Mouse (Mus musculus): ENCODE data around the gene Itprid1.

Itprid1 gene
- long read RNA-seq, experiment 1 = 0 reads
- long read RNA-seq, experiment 2 = 0 reads

GRCm38 (mm10) chr6:55836650-55837320 is at the start of gene Itprid1:
Gene Itprid1 (plus strand): TSS chr6:55836895.
- intact Hi-C loops (cut with DNase I) = no loop called here

GRCm38 (mm10) chr6:55789557-55789956 is 47.1 kb upstream of the Itprid1 start:
- intact Hi-C loops (cut with DNase I) = no loop called here

- intact Hi-C loops (cut with DNase I) = no loop called here
These were observed 44.7 kb upstream of the Itprid1 start for GRCm38 (mm10) chr6:55791852-55792496.

GRCm38 (mm10) chr6:55792536-55792935 is 44.2 kb upstream of the Itprid1 start:
- intact Hi-C loops (cut with DNase I) = no loop called here

- intact Hi-C loops (cut with DNase I) = no loop called here
These were observed 34.0 kb upstream of the Itprid1 start for GRCm38 (mm10) chr6:55802686-55803085.

- intact Hi-C loops (cut with DNase I) = no loop called here
These were observed 33.3 kb upstream of the Itprid1 start for GRCm38 (mm10) chr6:55803357-55803756.

GRCm38 (mm10) chr6:55803991-55804680 is 32.6 kb upstream of the Itprid1 start:
- intact Hi-C loops (cut with DNase I) = no loop called here

- intact Hi-C loops (cut with DNase I) = no loop called here
These were observed 32.1 kb upstream of the Itprid1 start for GRCm38 (mm10) chr6:55804681-55805000.

- intact Hi-C loops (cut with DNase I) = no loop called here
These were observed 31.2 kb upstream of the Itprid1 start for GRCm38 (mm10) chr6:55805291-55806137.

- intact Hi-C loops (cut with DNase I) = no loop called here
These were observed 30.2 kb upstream of the Itprid1 start for GRCm38 (mm10) chr6:55806537-55806936.

GRCm38 (mm10) chr6:55808692-55809091 is 28.0 kb upstream of the Itprid1 start:
- intact Hi-C loops (cut with DNase I) = no loop called here

GRCm38 (mm10) chr6:55811153-55811552 is 25.5 kb upstream of the Itprid1 start:
- intact Hi-C loops (cut with DNase I) = no loop called here

- intact Hi-C loops (cut with DNase I) = loop anchor here (2.0 kb wide), 1 partner anchor 96 kb away; no protein-coding TSS in a partner anchor
These were observed 24.3 kb upstream of the Itprid1 start for GRCm38 (mm10) chr6:55812353-55812752.

- intact Hi-C loops (cut with DNase I) = loop anchor here (2.0 kb wide), 1 partner anchor 20 kb away; no protein-coding TSS in a partner anchor
These were observed 22.3 kb upstream of the Itprid1 start for GRCm38 (mm10) chr6:55814184-55814926.

GRCm38 (mm10) chr6:55816911-55817310 is 19.8 kb upstream of the Itprid1 start:
- intact Hi-C loops (cut with DNase I) = no loop called here

- intact Hi-C loops (cut with DNase I) = no loop called here
These were observed 7.0 kb upstream of the Itprid1 start for GRCm38 (mm10) chr6:55829722-55830121.

GRCm38 (mm10) chr6:55852589-55852988 is 15.9 kb downstream of the Itprid1 start:
- intact Hi-C loops (cut with DNase I) = no loop called here

- intact Hi-C loops (cut with DNase I) = no loop called here
These were observed 19.4 kb downstream of the Itprid1 start for GRCm38 (mm10) chr6:55856085-55856484.

- intact Hi-C loops (cut with DNase I) = no loop called here
These were observed 28.5 kb downstream of the Itprid1 start for GRCm38 (mm10) chr6:55865206-55865605.

- intact Hi-C loops (cut with DNase I) = no loop called here
These were observed 42.8 kb downstream of the Itprid1 start for GRCm38 (mm10) chr6:55879356-55879960.
